Mouse (Mus musculus): ENCODE data around the gene Fancd2os.
A peak's percentile ranks its signal among the peaks of the same experiment; 100 is the strongest.

The Fancd2os gene

GRCm38 (mm10) chr6:113600543-113601139, at the start of gene Fancd2os:
Gene Fancd2os, minus strand, starts transcription at chr6:113600715.
- DNase-seq, result no peak

- no peak for DNase-seq
These were observed 49.7 kb upstream of the Fancd2os start for GRCm38 (mm10) chr6:113650197-113650640.

- no peak for DNase-seq
These were observed 49.1 kb upstream of the Fancd2os start for GRCm38 (mm10) chr6:113649346-113650196.

- no peak for DNase-seq
These were observed 44.3 kb upstream of the Fancd2os start for GRCm38 (mm10) chr6:113644808-113645207.

- DNase-seq, result no peak
These were observed 43.5 kb upstream of the Fancd2os start for GRCm38 (mm10) chr6:113643967-113644366.

- DNase-seq, result no peak
These were observed 42.5 kb upstream of the Fancd2os start for GRCm38 (mm10) chr6:113643021-113643420.

- no peak for DNase-seq
These were observed 42.1 kb upstream of the Fancd2os start for GRCm38 (mm10) chr6:113642605-113643004.

- no peak for DNase-seq
These were observed 38.7 kb upstream of the Fancd2os start for GRCm38 (mm10) chr6:113639201-113639600.

- DNase-seq, result peak; percentile 96
These were observed 38.0 kb upstream of the Fancd2os start, which contains the start of gene Irak2 for GRCm38 (mm10) chr6:113638302-113639040. Gene Irak2, plus strand, starts transcription at chr6:113638467.

- DNase-seq, result no peak
These were observed 32.3 kb upstream of the Fancd2os start for GRCm38 (mm10) chr6:113632863-113633262.

- DNase-seq, result no peak
These were observed 29.8 kb upstream of the Fancd2os start for GRCm38 (mm10) chr6:113630322-113630721.

- no peak for DNase-seq
These were observed 24.7 kb upstream of the Fancd2os start for GRCm38 (mm10) chr6:113624989-113625770.

- peak; percentile 90 for DNase-seq
These were observed 23.6 kb upstream of the Fancd2os start, which contains the start of gene Vhl for GRCm38 (mm10) chr6:113623941-113624751. Gene Vhl, plus strand, starts transcription at chr6:113623959.

GRCm38 (mm10) chr6:113623386-113623785, 22.9 kb upstream of the Fancd2os start:
- no peak for DNase-seq

- no peak for DNase-seq
These were observed 15.0 kb upstream of the Fancd2os start for GRCm38 (mm10) chr6:113615489-113615888.

GRCm38 (mm10) chr6:113614997-113615396, 14.5 kb upstream of the Fancd2os start:
- no peak for DNase-seq

GRCm38 (mm10) chr6:113614152-113614551, 13.6 kb upstream of the Fancd2os start:
- DNase-seq, result no peak

GRCm38 (mm10) chr6:113612258-113612969, 11.9 kb upstream of the Fancd2os start:
- no peak for DNase-seq

GRCm38 (mm10) chr6:113609293-113609692, 8.8 kb upstream of the Fancd2os start:
- DNase-seq, result no peak

GRCm38 (mm10) chr6:113608871-113609270, 8.4 kb upstream of the Fancd2os start:
- no peak for DNase-seq

- no peak for DNase-seq
These were observed 4.7 kb upstream of the Fancd2os start for GRCm38 (mm10) chr6:113605224-113605545.
